Mouse (Mus musculus) lung, postnatal 25 days (tissue): ENCODE measurements around the gene Tamm41.
A peak's percentile ranks its signal among the peaks of the same experiment; 100 is the strongest.

Source experiments
- DNase-seq: peaks from one replicate; pipeline ENCODE4 v3.0.0; 2022; ENCODE audit warnings: low spot score

The Tamm41 gene

DNA sequence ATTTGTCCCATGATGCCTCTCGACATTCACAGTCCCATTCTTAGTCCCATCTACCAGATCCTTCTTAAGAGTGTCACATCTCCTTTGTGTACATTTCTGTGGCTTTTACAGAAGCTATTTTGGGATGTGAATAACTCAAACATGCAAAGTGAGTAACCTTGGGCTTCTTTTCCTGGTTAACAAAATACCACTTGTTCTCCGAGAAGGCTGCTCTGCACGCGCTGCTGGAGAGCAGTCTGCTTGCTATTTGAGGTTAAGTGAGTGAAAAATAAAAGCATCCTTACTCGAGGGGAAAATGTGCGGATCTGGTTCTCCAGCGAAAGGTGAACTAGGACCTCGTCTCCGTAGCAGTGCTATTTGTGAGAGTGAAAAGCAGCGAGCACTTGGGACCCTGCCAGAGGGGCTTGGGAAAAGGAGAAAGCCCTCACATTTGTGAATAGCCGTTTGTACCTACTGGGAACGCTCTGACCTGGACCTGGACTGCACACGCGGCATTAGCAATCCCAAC is 10.1 kb downstream of the Tamm41 start:
- no peak for DNase-seq

DNA sequence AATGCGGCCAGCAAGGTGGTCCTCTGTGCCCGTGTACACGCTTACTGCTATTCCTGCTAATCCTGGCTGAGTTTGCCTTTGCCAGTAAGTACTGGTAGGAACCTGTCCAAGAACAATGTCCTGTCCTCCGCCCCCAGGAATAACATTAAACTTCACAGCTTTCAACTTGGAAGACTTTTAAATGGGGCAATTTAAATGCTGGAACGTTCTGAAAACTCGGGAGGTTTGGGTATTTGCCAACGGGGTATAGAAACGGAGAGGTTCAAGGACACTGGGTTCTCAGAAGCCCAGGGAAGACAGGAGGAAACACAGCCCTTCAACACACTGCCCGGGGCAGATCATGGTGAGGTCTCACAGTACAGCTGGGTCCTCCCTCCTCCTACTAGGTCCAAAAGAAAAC is 14.8 kb downstream of the Tamm41 start:
- DNase-seq, result no peak

GRCm38 (mm10) chr6:115015461-115015860 is 22.2 kb downstream of the Tamm41 start:
- DNase-seq, result peak; percentile 23

- DNase-seq, result no peak
Measured at GRCm38 (mm10) chr6:115013574-115013973, 24.1 kb downstream of the Tamm41 start.

DNA sequence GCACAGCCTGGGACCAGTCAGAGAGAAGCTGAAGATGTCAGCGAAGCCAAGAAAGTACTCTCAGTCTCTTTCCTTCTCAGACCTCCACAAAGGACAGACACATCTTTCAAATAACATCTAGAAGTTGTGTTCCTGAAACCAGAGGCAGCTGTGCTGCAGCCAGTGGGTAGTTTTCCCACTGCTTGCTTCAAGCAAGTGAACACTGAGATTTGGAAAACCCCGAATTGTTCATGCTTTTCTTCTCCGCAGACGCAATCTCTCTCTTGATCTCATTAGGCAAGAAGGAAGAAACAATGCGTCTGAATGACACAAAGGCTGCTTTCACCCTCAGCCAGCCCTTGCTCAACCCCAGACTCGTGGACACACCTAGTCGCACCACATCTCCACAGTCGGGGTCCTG is 25.9 kb downstream of the Tamm41 start:
- no peak for DNase-seq

DNA sequence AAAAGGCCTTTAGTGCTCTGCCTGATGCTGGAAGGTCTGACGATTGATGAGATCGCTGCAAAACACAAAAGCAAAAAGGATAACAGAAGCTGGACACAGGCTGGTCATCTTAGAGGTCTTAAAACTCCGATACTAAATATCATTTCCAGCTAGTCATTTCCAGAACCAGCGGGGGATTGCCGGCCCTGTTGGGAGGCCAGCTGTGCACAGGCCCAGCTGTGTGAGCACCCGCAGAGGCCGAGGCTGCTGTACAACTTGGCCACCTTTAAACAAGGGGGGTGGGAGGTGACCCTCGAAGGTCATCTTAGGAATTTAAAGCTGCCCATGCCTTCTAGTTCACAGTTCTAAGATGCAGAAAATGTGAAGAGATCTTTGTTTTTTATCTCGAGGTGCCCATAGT is 26.9 kb downstream of the Tamm41 start:
- DNase-seq, result no peak

GRCm38 (mm10) chr6:115010304-115010703 is 27.4 kb downstream of the Tamm41 start:
- no peak for DNase-seq

- DNase-seq, result peak; percentile 73
Measured at GRCm38 (mm10) chr6:115007728-115008127, 29.9 kb downstream of the Tamm41 start.

GRCm38 (mm10) chr6:115006948-115007347 is 30.7 kb downstream of the Tamm41 start:
- peak; percentile 28 for DNase-seq

DNA sequence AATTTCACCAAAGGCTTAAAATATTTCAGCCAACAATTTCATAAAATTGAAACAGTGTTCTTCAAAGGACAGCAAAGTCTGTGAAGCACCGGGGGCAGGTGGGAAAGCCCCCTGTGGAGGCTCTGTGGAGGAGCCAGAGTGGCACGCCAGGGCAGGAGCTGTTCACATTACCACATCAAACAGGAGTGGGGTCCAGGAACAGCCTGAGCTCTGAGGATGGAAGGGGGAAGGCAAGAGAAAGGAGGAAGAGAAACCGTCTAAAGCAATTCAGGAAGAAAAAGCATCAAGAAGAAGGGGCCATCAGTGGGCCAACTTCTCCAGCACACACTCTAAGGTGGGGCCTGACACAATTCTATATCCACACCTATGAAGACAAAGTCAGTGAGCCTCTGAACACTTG is 31.6 kb downstream of the Tamm41 start:
- no peak for DNase-seq

DNA sequence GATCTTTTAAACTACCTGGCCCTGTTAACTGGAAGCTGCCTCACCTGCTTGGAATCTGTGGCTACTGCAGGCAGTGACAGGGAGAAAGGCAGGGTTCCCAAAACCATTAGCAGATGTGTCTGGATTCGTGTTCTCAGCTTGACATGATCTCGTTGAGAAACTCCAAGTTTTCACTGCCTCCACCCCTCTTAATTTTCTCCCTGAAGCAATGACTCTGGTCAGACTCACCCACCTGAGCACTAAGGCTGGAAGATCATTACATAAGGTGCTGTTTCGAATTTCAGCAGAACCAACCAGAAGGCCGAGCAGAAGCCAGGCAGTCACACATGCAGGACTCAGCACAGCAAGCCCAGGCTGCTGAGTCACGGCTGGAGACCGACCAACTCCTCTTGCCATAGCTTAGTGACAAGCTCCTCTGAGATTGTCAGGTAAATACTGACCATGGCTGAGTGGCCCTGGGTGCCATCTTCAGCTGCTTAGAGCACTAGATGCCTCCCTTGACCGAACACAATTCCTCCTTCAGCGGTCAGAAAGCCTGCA is 32.3 kb downstream of the Tamm41 start:
- DNase-seq, result no peak

DNA sequence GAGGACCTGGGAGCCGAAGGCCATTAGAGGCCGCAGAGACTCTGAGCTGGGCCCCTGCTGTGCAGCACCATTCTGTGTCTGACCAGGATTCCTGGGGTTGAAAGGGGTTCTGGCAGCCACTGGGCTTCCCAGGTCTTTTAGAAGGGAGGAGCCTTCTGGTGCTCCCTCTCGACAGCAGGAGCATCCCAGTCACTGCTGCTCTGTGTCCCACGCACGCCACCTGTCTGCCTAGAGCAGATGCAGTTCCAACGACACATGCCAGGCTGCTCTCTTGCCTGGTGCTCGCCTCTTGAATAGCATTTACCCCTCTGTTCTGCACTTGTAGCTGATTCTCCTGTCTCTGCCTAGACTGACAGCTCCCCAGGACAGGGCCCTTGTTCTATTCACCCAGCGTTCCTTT is 33.0 kb downstream of the Tamm41 start:
- DNase-seq, result no peak

DNA sequence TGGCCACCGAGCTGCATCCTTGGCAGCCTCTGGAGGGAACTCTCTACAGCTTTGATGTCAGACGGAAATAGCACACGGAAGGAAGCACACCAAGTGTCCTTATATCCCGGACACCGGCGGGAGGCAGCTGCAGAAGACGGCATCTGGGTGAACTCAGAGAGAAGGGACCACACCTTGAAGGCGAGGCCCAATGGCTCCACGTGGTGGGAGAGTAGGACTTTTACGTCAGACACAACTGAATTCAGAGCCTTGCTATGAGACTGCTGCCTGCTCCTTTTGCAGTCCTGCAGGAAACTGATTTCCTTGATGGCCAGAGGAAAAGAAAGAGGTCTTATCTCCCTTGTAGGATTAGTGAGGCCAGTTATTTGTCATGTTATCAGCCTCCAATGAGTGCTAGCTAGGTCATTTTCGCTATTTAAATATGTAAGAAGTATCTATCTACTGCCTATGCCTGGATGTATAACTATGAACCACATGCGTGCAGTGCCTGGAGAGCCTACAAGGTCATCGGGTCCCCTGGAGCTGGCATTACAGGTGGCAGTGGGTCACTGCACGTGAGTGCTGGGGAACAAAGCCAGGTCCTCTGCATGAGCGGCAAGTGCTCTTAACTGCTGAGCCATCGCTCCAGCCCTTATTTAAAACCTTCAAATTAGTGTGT is 39.2 kb downstream of the Tamm41 start:
- no peak for DNase-seq

DNA sequence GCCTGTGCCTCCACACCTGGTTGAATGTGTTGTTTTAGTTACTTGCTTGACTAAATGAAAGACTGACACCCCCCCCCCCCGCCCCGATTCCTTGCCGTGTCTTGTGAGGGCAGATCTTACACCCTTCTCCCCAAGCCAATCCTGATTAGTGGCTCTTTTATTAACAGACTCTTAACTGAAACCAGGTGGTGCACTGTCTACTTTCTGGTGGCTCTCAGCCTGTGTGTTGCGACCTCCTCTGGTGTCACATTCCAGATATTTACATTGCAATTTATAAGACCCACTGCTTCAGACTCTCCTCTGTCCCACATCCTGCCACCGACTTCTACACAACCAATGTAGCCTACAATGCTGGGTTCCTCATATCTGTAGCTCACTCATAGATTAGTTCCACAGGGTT is 40.2 kb downstream of the Tamm41 start:
- no peak for DNase-seq

DNA sequence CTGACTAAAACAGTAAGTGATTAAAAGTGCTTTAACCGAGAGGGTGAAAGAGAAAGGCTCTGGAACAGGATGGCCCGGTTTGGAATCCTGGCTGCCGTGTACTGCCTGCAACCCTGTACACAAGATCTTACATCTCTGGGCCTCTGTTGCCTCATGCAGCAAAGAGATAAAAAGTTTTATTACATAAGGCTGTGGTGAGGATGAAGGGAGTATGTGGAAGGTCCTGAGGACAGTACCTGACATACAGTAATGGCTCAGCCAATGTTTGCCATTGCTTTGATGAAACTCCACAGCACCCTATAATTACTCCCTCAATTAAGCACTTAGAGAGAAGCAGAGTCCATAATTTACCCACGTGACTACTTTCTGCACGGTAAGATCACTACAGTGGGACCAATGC is 40.8 kb downstream of the Tamm41 start:
- DNase-seq, result no peak

DNA sequence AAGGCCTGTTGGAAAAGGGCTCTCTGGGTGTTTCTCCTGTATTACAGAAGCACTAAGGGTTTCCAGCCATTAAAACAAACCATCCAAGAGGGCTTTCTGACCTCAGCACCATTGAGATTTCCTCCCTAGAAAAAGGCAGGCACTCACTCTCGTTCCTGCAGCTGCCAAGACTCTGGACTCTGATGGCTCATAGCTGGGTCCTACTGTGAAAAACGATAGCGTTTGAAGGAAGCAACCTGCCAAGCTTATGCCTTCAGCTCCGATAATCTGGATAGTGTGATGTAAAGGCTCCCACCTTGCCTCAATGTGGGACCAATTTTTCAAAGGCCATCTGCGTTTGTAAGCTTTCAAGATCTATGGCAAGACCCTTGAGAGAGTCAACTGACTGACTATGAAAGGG is 43.6 kb downstream of the Tamm41 start:
- no peak for DNase-seq

- no peak for DNase-seq
Measured at GRCm38 (mm10) chr6:114993659-114994058, 44.0 kb downstream of the Tamm41 start.

GRCm38 (mm10) chr6:114991909-114992308 is 45.8 kb downstream of the Tamm41 start:
- DNase-seq, result no peak

DNA sequence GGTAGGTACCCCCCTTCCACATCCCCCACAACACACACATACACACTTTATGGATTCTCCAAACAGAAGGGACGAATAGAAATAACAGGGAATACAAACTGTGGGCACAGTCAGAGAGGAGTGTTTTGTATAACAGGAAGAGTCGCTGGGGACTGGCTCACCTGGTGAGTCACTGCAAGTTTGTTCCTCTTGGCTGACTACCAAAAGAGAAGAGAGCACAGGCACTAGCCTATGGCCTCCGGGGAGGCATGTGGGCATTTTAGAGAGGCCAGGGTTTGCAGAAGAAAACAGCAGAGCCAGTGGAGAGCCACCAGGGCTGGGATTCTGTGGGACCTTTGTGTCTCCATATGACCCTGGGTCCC is 49.1 kb downstream of the Tamm41 start:
- peak; percentile 81 for DNase-seq

GRCm38 (mm10) chr6:114987966-114988618 is 49.6 kb downstream of the Tamm41 start:
- DNase-seq, result peak; percentile 81

DNA sequence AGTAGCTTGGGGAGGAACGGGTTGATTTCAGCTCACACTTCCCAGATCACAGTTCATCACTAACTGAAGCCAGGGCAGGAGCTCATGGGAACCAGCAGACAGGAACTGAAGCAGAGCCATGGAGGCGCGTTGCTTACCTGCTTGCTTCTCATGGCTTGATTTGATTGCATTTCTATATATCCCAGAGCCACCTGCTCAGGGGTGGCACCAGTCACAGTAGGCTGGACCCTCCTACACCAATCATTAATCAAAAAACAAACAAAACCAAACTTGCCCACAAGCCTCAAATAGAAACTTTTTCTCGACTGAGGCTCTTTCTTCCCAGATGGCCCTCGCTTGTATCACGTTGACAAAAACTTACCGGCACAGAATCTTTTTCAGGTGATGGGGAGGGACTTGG is 55.0 kb downstream of the Tamm41 start:
- DNase-seq, result no peak

GRCm38 (mm10) chr6:114979715-114980114 is 58.0 kb downstream of the Tamm41 start:
- DNase-seq, result no peak

DNA sequence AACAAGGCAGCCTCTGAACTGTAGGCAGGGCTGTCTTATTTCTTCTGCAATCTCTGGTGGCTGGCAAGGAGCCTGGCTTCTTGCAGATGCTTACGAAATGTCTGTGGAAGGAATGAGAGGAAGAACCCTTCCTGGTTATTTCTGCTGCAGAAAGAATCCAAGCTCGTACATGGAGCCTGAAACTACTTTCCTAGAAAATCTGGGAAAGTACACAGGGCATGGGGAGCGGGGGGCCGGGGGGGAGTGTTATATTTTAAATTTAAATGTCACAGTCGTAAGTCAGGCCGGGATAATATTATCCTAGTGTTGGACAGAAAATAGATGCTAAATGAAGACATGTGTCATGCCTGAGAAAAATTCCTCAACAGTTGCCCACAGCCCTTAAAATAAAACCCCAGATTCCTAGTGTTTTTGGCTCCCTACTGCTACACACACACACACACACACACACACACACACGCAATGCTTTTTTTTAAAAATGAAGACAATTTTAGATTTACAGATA is 60.7 kb downstream of the Tamm41 start:
- peak; percentile 63 for DNase-seq
